Mouse (Mus musculus) left cerebral cortex, adult 2 months (tissue): ENCODE measurements at regions not wholly inside any gene's neighbourhood (a gene's known extent, or its start where the extent isn't known, plus 50 kb on each side); places are given as distances from the start of the nearest gene placed in this dataset.

Source experiments
- DNase-seq, 2 experiments: peaks; one replicate each; pipeline ENCODE4 v3.0.0; 2021 to 2022; ENCODE audit warnings: low spot score in 2 of 2, mixed read lengths in 1 of 2; ENCODE audit errors: extremely low spot score in 1 of 2
- H3K27ac ChIP-seq: fragments of 200-600 bp; 2 replicates; pipeline ENCODE4 v1.8.1; 2022
- H3K4me3 ChIP-seq: fragments of 200-600 bp; 2 replicates; pipeline ENCODE4 v1.8.1; 2022
- CTCF ChIP-seq: fragments of 200-600 bp; IDR thresholded peaks from 2 replicates; pipeline ENCODE4 v1.8.1; 2022; ENCODE audit warnings: antibody characterized with exemption, mild to moderate bottlenecking, moderate library complexity
- intact Hi-C: fragments of 180-260 bp; cut with DNase I; formaldehyde crosslinking; loops from one replicate; pipeline ENCODE4 v1.15.1; 2025

GRCm38 (mm10) chr12:112339481-112340179 is 149.6 kb upstream of the A530016L24Rik start:
- H3K4me3 ChIP-seq, result no peak overlapping the region
- no peak for TF ChIP-seq CTCF
- intact Hi-C loops, result no loop called here
- no peak for DNase-seq
- H3K27ac ChIP-seq, result no peak overlapping the region

DNA sequence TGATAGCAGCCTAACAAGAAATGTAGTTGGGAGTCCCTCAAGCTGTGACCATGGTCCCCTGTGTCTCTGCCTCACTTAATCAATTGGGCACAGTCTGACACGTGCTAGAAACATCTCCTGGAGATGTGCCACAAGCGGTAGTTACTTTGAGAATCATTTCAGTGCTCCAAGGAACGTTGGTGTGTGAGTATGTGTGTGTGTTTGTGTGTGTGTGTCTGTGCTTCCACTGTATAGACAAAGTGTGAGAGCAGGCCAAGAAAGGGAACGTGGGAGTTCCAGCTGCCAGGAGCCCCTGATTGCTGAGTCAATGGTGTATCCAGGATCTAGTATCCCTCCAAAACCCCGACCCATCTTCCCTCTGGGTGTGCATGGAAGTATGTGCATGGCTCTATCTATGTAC is 149.0 kb upstream of the A530016L24Rik start:
- no peak for TF ChIP-seq CTCF
- intact Hi-C loops, result no loop called here
- H3K4me3 ChIP-seq, result no peak overlapping the region
- no peak overlapping the region for H3K27ac ChIP-seq
- DNase-seq, result no peak

- no peak overlapping the region for H3K27ac ChIP-seq
- no peak overlapping the region for H3K4me3 ChIP-seq
- no peak for DNase-seq
- intact Hi-C loops, result no loop called here
- TF ChIP-seq CTCF, result no peak
These were observed 147.3 kb upstream of the A530016L24Rik start for GRCm38 (mm10) chr12:112341726-112342469.

DNA sequence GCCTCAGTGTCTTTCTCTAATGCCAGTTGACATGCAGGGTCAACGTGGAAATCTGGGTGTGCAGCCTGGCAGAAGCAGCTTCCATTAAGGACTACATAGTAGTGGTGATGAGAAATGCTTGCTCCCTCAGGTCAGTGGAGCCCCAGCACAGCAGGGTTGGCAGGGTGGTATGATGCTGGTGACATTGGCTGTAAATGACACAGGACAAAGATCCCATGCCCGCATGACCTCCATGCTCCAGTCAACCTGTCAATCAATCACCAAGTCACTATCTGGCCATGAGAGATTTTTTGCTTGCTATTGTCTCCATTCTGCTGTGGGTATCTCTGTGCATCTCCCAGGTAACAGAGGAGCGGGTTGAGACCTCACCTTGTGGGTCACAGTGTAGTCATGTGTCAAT is 146.2 kb upstream of the A530016L24Rik start:
- TF ChIP-seq CTCF, result no peak
- DNase-seq, result no peak
- intact Hi-C loops, result no loop called here

GRCm38 (mm10) chr12:112344285-112344684 is 145.0 kb upstream of the A530016L24Rik start:
- no peak for TF ChIP-seq CTCF
- Histone ChIP-seq H3K27ac (no peak overlapping the region), H3K4me3 (no peak overlapping the region)
- DNase-seq, result no peak
- intact Hi-C loops, result no loop called here

More for the DNA sequence above, 146.2 kb upstream of the A530016L24Rik start:
- H3K4me3 ChIP-seq, result no peak overlapping the region
- H3K27ac ChIP-seq, result no peak overlapping the region

DNA sequence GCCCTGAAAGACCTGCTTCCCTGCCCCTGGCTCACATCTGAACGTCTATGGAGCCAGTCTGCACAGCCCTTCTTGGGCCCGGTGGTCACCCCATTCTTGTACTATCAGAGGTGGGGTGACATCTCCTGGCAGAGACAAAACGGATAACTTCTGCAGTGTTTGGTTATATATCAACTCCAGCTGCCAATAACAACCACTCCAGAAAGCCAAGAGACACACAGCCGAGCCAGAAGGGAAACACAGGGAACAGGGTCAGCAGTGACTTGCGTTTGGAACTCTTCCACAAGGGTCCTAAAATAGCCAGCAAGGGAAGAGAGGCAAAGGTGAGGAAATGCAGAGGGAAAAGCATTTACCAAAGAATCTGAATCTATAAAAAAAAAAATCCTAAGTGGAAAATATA is 143.5 kb upstream of the A530016L24Rik start:
- Histone ChIP-seq H3K27ac (no peak overlapping the region), H3K4me3 (no peak overlapping the region)
- no peak for TF ChIP-seq CTCF
- no peak for DNase-seq
- intact Hi-C loops, result no loop called here

- intact Hi-C loops, result no loop called here
- no peak for DNase-seq
- Histone ChIP-seq H3K27ac (no peak overlapping the region), H3K4me3 (no peak overlapping the region)
- no peak for TF ChIP-seq CTCF
These were observed 141.1 kb upstream of the A530016L24Rik start for GRCm38 (mm10) chr12:112348116-112348515.

DNA sequence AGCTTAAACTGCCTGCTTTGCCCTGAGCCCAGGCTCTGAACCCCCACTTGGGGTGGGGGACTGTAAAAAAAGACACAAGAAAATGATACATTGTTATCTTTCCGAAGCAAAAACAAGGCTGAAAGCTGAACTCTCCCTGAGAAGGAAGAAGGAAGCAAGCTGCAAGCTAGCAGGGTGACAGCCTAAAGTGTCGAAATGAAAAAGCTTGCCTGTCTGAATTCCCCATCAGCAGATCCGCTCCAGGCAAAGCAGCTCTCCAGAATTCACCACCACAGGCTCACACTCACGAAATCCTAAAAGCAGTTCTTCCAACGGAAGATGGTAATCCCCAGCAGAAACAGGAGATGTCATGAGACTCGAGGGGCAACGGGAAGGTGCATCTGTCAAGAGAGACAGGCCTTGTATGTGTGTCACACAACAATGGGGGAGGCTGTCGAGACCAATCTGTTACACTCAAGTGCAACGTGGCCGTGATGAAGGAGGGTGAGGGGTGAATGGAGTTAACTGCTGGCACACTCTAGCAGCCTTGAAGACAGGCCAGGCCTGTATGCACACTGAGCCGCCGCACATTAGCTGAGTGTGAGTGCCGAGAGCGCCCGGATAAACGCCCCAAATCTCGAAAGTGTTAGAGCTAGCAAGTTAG is 139.5 kb upstream of the A530016L24Rik start:
- TF ChIP-seq CTCF, result no peak
- no peak overlapping the region for H3K27ac ChIP-seq
- intact Hi-C loops, result no loop called here

DNA sequence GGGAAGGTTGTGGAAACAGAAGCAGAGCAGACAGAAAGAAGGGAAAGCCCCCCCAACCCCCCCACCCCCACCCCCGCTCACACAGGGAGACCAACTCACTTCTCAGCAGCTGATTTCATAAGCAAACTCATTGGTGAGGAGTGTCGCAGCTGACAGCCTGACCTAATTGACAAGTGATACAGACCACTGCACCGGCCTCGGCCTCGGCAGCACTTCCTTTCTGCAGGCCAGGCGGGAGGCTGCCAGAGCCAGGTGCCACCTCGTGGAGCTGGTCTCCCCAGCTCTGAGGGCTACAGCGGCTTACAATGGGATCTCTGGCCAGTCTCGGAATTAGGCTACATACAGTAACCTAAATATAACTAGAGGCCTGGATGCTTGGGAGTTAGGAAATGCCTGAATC is 138.5 kb upstream of the A530016L24Rik start:
- Histone ChIP-seq H3K27ac (no peak overlapping the region), H3K4me3 (no peak overlapping the region)
- intact Hi-C loops, result no loop called here
- DNase-seq, result no peak
- TF ChIP-seq CTCF, result no peak

More for the DNA sequence above, 139.5 kb upstream of the A530016L24Rik start:
- DNase-seq, result no peak
- H3K4me3 ChIP-seq, result no peak overlapping the region

GRCm38 (mm10) chr12:112363349-112363748 is 125.9 kb upstream of the A530016L24Rik start:
- no peak for DNase-seq
- no peak for TF ChIP-seq CTCF
- intact Hi-C loops, result no loop called here
- H3K4me3 ChIP-seq, result no peak overlapping the region
- no peak overlapping the region for H3K27ac ChIP-seq

- no peak for DNase-seq
- H3K27ac ChIP-seq, result no peak overlapping the region
- no peak for TF ChIP-seq CTCF
- H3K4me3 ChIP-seq, result no peak overlapping the region
- intact Hi-C loops, result no loop called here
These were observed 122.0 kb upstream of the A530016L24Rik start for GRCm38 (mm10) chr12:112367221-112367620.

DNA sequence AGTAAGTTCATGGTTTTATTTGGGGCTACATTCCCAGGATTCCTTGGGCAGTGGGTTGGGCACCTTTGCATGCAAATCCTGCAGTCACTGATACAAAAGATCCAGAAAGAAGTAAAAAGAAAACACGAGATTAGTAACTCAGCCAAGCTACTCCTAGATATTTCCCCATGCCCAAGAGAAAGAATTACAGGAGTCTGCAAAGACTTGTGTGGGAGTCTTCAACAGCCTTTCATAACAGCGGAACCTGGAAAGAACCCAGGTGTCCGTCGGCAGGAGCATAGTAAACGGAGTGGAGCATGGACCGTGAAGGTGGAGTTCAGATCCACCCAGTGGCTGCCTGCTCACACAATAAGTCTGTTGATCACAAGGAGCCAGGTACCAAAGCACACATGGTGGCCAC is 121.1 kb upstream of the A530016L24Rik start:
- intact Hi-C loops, result no loop called here
- no peak for TF ChIP-seq CTCF
- Histone ChIP-seq H3K27ac (no peak overlapping the region), H3K4me3 (no peak overlapping the region)
- DNase-seq, result no peak
